Mouse (Mus musculus) layer of hippocampus, postnatal 10 days (tissue): ENCODE measurements around the gene Rara. TPM values are rescaled to one million over a fixed set of nuclear protein-coding genes. Genes with fewer than 3 reads are reported as not detected.

Source experiments
- DNase-seq, 2 experiments: peaks; one replicate each; pipeline ENCODE4 v3.0.0; 2021; ENCODE audit warnings: low spot score in 2 of 2
- total RNA-seq, 2 experiments: library from RNA; stranded (reverse); gene quantifications; 2 replicates each; pipeline ENCODE4 v1.2.3; 2021

Gene Rara
- total RNA-seq, 2 experiments from 2014 or later = 21.7 to 24.0 TPM

DNA sequence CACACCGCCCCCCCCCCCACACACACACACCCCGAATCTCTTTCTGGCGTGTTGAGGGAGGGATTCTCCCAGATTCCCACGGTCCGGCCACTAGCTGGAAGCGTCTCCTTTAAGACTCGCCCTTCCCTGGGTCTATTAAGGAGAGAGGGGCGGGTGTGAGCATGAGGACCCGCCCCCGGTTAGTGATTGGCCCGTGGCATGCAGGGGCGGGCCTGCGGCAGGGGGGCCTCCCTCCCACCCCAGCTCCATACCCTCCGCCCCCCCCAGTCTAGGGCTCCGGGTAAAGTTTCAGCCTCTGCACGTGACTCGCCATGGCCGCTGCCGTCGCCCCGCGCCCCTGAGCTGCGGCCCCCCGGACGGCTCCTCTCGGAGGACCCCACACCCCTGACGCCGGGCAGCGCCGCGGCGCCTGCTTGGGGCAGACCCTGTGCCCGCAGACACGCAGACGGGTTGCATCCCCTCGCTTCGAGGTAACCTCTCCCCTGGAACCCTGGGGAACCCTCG, 9.8 kb downstream of the Rara start:
- DNase-seq = peak in 1 of 2 experiments; percentile 76

DNA sequence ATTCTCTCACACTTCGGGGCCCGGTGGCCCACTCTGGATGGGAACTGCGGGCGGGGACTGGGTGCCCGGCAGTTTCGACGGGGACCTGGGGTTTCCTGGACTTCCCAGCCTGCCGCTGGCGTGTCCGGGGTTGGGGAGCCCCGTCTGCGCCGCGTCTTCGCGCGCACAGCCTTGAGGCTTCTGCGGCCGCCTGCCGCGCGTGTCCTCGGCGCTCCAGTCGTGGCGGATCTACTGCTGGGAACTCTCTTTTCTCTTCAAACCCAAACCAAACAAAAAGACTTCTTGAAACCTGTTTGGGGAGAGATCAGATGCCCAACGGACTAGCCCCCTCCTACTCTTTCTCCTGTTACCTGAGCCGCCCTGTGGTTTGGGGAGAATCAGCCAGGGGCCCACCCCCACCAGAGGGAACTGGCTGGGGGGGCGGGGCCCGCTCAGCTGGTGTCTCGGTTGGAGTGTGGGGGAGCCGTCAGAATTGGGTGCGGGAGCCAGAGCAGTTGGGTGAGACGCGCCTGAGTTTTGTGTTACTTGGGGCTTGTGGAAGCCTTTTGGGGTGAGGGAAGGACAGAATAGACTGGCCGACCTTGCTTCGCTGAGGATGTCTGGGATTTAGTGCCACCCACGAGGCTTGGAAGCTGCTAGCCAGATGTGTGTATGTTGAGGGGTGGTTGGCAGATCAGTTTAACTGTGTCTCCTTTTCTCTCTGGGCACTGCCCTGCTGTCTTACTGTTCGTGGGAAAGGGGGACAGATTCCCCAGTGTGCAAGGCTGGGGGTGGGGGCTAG, 10.5 kb downstream of the Rara start:
- DNase-seq = peak in 1 of 2 experiments; percentile 57

DNA sequence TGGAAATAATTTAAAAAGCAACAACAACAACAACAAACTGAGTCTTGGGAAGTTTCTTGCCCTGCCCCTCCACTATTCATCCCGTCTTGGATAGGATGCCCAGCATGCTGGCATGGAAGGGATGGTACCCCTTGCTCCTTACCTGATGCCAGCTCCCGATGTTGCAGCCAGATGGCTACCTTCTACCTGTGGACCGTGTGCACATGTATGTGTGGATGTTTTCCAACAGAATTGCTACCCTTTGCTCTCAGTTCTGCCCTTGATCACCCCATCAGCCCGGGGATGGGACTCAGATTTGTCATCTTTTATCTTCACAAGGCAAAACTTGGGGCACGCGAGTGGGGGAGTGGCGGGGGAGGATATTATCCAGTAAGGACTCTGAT, 11.1 kb downstream of the Rara start:
- no peak for DNase-seq

DNA sequence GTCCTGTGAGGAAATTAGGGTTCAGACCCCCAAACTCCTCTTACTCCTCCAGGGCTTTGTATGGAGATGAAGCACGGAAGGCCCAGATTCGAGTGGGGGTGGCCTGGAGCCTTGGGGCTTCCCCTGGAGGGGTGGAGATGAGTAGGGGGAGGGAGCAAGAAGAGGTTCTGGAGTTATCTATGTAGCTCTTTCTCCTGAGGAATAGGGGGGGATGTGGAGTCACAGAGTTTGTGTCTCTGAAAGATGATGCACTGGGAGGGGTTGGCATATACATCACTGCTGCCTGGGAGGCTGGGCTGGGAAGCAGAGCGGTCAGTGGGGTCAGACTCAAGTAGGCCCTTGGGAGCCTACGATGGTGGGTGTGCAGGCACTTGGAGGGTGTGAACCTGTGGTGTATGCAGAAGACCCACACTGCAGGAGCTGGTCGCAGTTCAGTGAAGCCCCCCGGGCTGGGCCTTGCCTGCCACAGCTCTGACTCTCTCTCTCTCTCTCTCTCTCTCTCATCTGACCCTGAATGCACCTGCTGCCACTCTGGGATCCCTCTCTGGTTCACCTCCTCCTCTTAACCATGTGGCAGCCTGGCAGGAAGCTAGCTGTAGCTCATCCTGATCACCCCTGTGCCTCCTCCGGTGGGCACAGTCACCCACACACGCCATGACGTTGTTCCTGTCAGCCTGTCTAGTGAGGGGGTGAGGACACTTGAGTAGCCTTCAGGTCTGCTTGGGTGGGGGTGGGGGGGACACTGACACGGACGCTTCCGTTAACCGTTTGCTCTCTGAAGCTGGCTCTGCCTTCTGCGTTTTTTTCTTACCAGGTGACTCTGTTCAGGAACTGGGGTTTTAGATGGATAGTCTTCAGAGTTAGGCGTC, 11.7 kb downstream of the Rara start:
- DNase-seq = no peak

DNA sequence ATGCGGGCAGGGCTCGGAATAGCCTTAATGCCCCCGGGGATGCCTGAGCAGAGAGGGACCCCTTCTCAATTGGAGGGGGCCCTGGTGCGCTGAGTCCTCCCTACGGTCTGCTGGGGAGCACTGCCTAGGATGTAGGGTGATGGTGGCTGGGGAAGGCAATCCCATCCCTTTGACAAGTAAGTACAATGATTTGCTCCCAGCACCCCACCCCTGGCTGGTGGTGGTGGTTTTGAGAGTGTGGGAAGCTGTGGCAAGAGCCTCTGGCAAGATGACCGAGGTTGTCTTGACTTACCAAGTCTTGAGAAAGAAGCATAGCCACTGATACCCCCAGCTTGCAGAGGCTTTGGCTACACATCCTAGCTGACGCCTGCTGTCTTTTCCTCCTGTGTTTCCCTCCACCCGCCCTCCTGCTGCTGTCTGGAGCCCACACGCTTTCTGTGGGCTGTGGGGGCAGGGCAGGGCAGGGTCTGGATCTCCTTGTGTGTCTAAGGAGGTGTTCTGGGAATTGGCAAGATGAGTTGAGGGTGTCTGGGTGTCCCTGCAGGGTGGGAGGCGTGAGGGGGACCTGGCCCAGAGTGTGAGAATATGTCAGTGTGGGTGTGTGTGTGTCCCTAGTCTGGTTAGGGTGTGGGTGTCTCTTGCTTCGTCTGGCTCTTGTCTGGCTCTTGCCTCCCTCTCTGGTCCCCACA, 12.5 kb downstream of the Rara start:
- DNase-seq = no peak

DNA sequence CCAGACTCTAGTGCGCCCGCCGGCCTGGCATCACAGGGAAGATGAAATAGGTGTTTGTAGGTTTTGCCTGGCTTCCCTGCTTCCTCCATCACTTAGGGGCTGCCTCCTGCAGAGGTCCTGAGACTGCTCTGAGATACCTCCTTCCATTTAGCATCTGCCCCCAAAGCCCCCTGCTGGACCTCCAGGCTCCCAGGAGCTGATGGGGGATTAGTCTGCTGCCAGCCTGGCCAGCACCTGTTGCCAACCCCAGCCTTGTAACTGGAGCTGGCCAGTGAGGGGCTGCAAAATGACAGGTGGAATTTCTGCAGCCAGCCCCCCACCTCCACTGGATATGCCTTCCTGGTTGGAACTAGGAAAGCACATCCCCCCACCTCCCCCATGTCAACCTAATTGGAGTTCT, 13.2 kb downstream of the Rara start:
- no peak for DNase-seq

DNA sequence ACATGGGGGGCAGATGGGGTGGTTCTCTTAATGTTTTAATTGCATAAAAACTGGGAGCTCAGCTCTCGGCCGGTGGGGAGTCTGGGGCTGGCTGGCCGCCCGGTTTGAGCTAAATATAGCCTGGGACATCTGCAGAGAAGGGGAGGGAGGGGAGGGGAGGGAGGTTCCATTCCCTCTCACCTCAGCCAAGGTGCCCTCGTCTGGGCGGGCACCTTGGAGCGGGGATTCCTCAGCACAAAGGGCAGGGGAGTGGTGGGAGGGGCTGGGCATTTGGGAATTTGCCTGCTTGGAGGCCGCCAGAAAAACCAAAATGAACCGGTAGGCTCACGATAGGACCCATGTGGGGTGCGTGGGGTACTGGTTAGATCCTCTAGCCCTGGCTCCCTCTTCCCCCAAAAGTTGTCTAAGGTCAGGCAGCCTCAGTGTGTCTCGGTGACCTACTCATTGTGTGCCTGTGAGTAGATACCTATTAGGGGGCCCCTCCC, 13.8 kb downstream of the Rara start:
- DNase-seq = peak; percentile 64 to 77

DNA sequence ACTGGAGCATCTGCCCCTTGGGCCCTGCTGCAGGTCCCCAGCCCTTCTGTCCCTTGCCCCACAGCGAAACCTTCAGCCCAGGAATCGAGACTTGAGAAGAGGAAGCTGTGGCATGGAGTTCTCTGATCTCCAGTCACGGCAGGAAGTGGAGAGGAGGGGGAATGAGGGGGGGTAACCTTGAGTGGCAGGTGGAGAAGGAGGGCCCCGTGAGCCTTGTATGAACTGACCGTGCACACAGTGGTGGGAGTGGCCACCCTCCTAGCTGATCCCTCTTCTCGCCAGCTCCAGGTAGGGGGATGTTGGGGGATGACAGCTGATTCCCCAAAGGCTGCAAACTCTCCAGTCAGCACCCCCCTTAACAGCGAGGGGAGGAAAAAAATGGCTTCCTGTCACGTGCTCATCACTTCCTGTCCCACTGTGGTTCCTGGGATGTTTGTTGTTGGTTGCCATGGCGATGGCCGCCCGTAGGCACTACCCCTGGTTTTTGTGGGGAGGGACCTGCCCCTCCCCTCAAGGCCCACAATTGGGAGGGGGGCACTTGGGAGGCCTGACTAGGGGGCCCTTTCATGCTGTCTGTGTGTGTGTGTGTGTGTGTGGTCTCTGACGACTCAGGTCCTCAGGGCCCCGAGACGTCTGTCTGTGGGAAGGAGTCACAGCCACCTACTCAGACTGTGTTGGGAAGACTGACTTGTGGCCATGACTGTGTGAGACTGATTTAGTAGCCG, 14.4 kb downstream of the Rara start:
- peak; percentile 70 to 73 for DNase-seq

DNA sequence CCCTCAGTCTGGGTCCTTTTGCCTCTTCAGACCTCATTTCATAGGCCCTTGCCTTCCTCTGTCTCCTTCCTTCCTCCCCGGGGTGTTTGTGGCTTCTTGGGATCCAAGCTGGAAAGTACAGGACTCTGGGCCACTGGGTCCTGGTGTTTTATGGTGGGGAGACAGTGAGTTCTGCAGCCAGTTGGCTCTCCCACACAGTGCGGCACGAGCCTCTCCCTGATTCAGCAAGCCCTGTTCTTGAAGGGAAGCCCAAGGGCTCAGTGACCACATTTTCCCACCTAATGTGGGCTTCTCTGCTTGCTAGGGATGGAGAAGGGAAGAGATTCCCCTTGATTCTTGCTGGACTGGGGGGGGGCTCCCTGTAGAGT, 14.9 kb downstream of the Rara start:
- no peak for DNase-seq

DNA sequence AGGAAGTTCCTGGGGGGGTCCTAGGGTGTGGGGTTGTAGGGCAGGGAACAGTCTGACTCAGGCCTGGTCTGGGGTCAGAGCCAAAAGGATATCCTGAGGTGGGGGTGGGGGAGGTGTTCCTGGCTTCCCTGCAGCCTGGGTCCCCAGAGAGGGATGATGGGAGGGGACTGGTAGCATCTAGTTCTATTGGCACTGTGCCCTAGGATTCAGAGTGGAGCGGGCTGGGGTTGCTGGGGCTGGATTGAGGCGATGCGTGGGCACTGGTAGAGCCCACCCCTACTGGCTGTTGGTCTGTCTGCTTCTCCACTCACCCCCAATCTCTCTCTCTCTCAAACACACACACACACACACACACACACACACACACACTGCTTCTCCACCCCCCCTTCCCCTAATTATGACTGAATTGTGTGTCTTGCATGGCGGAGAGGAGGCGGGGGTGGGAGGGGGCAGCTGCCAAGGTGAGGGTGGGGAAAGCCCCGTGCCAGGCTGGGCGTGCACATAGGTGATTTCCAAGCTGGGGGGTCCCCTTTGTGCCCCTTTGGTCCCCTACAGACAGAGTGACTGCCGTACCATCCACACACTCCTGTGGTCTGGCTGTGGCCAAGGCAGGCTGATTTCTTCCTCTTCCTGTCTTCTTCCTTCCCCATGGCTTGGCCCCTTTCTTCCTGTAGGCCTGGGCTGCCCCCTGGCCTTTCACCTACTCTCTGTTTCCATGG, 15.5 kb downstream of the Rara start:
- no peak for DNase-seq

DNA sequence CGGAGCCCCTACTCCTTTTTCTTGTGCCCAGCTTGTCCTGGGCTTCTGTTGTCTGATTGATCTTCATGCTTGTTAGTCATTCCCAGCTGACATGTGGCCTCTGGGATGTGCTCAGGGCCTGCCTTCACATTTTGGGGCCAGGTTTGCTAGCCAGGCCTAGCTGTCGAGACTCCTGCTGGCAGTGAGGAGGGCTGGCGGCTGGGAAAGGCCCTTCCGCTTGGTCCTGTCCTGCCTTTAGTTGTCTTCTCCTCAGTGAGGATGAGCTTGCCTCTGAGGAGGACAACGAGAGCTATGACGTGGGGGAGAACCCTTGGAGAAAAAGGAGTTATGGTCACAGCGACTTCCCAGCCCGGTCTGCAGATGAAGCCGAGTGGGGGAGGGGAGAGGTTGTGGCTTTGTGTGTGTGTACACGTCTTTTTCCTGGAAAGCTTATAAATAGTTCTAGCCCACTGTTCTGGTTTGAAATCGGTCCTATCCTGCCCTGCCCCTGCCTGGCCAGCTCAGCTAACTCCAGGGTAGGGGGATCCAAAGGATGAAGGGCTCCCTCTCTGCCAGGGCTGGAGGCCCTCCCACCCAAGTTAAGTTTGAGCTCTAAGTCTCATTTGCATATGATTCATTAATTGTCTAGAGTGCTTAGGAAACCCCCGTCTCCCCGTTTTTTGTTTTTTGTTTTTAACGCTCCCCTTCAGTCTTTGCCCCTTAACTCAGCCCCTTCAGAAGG, 16.3 kb downstream of the Rara start:
- peak in 1 of 2 experiments; percentile 23 for DNase-seq

DNA sequence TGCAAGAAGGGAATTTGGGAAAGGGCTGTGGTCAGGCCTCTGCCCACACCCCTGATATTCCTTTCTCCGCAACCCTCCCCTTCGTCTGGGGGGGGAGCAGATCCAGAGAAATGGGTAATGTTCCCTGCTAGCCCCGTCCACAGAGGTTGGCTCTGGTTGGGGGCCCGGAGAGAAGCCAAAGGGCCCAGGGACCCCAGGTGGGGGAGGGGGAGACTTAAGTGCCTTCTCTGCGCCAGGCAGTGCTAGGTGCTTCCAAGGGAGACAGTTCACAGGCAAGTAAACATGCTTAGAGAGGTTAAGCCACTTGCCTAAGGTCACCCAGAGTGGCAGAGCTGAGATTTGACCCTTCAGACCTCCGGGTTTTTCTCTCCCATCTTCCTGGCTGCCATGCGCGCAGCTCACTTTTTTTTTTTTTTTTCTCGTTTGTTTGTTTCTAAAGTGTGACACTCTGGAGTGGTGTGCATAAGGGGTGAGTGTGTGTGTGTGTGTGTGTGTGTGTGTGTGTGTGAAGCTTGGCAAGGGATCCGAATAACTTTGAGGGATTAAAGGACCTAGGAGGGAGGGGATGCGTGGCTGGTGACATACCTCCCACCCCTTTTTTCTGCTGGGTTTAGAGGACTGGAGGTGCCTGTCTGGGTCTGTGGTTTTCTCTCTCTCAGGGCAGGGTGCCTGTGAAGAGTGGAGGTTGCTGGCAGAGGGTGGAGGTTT, 17.4 kb downstream of the Rara start:
- no peak for DNase-seq

DNA sequence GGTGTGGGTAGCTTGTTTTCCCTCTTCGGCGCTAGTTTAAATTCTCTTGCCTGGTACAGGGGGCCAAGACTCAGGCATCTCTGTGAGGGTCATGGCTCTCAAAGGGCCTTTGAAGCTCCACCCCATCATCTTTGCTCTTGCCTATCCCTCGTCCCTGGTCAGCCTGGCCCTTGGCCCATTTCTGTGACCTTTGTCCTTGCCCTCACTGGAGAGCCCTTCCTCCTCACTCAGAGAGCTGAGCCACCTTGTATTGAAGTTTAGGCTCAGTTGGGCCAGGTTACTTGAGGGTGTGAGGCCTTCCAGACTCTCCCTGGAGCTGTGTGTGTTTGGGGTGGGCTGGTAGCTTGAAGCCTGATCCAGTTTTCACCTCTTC, 18.0 kb downstream of the Rara start:
- DNase-seq = no peak

DNA sequence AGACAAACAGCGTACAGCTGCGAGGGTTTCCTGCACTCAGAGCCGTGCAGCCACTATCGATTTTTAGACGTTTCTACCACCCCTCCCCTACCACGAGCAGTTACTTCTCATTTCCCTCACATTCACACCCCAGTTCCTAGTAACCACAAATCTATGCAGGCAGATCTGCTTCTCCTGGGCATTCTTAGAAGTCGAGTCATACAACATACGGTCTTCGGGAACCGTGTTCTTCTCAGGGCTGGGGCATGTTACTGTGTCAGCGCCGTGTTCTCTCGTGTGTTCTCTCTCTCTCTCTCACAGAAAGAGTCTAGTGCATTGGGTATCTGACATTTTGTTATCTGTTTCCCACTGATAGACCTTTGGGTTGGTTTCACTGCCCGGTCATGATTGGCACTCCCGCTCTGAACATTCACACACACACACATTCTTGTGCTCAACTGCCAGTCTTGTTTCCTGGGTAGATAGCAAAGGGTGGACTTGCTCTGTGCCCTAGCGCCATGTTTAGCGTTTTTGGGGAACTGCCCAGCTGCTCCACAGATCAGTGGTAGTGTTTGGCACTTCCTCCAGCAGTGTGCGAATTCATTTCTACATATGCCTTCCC, 20.5 kb downstream of the Rara start:
- DNase-seq = no peak

DNA sequence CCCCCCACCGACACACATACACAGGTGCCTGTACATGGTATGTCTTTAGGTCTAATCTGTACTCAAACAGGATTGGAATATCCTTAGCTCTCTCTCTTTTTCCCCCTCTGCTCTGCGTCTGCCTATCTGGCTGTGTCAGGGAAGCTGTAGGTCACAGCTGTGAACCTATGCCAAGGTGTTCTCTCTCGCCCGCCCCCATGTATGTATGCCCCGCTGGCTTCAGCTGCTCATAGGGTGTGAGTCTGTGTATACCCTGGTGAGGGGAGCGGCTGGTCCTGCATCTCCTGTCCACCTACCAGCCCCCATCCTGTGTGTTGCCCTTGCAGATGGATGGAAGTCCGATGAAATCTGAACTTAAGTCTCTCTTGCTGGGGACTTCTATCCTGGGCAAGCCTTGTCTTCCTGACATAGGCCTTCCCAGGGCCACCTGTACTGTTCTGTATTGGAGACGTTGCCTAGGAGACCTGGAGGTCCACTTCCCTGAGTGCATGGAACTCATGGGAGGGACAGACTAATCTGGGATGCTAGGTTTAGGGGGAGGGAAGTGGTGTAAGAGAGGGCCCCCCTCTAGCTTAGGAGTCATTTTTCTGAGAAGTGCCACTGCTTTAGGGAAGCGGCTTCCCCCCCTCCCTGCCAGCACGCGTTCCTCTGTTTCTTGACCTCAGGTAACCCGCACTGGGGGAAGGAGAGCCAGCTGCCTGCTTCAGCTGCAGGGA, 21.8 kb downstream of the Rara start:
- DNase-seq = no peak

DNA sequence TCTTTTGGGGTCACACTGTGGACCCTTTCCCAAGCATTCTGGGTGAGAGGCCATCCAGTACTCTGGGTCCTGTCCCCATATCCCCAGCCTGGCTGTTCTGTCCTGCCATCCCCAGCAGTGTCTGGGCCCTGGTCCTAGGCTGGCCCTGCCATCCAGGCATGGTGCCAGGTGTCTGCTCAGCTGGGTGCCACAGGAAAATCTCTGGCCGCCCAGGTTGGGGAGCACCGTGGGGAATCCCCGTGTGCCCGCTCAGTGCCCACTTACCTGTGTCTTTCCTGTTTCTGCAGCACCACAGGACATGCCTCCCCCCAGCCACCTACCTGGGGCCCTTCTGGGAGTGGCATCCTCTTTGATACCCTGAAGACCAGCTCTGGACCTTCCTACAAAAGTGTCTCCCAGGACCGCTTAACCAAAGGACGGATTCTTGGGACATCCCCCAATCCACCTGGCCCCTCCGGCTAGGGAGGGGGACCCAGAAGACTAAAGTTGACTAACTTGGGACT, 22.4 kb downstream of the Rara start:
- peak in 1 of 2 experiments; percentile 33 for DNase-seq

DNA sequence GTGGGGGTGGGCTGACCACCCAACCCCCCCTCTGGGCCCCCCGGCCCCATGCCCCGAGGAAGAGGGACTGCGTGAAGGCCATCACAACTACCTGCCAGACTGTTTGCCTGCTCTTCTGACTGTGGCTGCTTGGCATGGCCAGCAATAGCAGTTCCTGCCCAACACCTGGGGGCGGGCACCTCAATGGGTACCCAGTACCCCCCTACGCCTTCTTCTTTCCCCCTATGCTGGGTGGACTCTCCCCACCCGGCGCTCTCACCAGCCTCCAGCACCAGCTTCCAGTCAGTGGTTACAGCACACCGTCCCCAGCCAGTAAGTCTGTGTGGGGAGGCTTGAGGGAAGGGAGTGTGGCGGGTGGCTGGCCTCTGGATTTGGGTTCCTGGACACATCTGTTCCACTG, 22.9 kb downstream of the Rara start:
- no peak for DNase-seq
